Mouse (Mus musculus): ENCODE results near the gene Foxn1.

DNA sequence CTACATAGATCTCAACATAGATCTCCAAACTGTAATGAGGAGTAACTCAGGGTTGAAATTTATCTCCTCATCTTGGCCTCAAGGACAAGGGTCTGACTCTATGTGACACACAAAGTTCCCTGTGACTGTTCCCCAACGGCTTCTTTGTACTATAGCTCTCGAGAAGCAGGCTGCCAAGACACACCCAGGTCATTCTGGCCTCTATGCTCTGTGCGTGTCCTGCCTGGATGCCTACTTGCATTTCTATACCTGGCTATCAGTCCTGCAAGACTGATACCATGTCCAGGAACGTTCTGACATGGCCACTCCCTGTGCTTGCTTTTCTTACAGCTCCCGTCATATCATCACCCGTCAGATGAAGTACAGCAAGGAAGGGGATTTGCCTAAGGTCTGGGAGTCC, 15.7 kb upstream of the Foxn1 start:
- TF ChIP-seq CTCF (IDR thresholded peaks at IDR 0.05), result no peak
- no peak for TF ChIP-seq EP300 (IDR thresholded peaks at IDR 0.05)

Data from lung, postnatal 0 days (tissue).